Mouse (Mus musculus): ENCODE measurements around the gene Ogfr. TPM values are rescaled to one million over a fixed set of nuclear protein-coding genes. Genes with fewer than 3 reads are reported as not detected.
A peak's percentile ranks its signal among the peaks of the same experiment; 100 is the strongest.

Gene Ogfr
- polyA plus RNA-seq, 1 experiment from 2014 or later = 32.5 TPM

GRCm38 (mm10) chr2:180556470-180556869 lies 32.6 kb upstream of the Ogfr start:
- 0 out of 2 replicates have a peak, but pooled peaks cover 2% of the 10 kb centered on the region for H3K27me3 ChIP-seq (replicated peaks; ENCODE audit: control insufficient read depth, insufficient read depth, low read length)
- WGBS = 62% methylated on average over 3 of the region's 3 CpGs
- no peaks in the 10 kb centered on the region for H3K9me3 ChIP-seq (ENCODE audit: control insufficient read depth)
- no peak for TF ChIP-seq CTCF (IDR thresholded peaks at IDR 0.05; ENCODE audit: low read depth)
- no peak overlapping the region for H3K4me3 ChIP-seq (ENCODE audit: low read depth, low read length)
- H3K4me2 ChIP-seq (replicated peaks; ENCODE audit: low read depth) = no peak overlapping the region
- ATAC-seq = no peak
- no peaks in the 10 kb centered on the region for H3K36me3 ChIP-seq (ENCODE audit: control insufficient read depth, insufficient read depth)
- H3K9ac ChIP-seq (ENCODE audit: low read depth, low read length) = no peak overlapping the region
- no peaks in the 10 kb centered on the region for H3K4me1 ChIP-seq (replicated peaks; ENCODE audit: control insufficient read depth, insufficient read depth, low read length)
- H3K27ac ChIP-seq (ENCODE audit: low read depth, low read length) = no peak overlapping the region

- Histone ChIP-seq H3K9me3 (ENCODE audit: control insufficient read depth) (no peaks in the 10 kb centered on the region), H3K36me3 (ENCODE audit: control insufficient read depth, insufficient read depth) (no peaks in the 10 kb centered on the region), H3K27me3 (replicated peaks; ENCODE audit: control insufficient read depth, insufficient read depth, low read length) (peaks cover 8% of the 10 kb centered on the region; the same call in 1 of the 2 replicates), H3K27ac (ENCODE audit: low read depth, low read length) (no peak overlapping the region), H3K4me1 (replicated peaks; ENCODE audit: control insufficient read depth, insufficient read depth, low read length) (no peaks in the 10 kb centered on the region), H3K4me3 (ENCODE audit: low read depth, low read length) (no peak overlapping the region), H3K9ac (ENCODE audit: low read depth, low read length) (no peak overlapping the region), H3K4me2 (replicated peaks; ENCODE audit: low read depth) (no peak overlapping the region)
- peak; percentile 65 for TF ChIP-seq CTCF (IDR thresholded peaks at IDR 0.05; ENCODE audit: low read depth)
- no peak for ATAC-seq
- 58% methylated on average over 5 of the region's 5 CpGs for WGBS
Observed at GRCm38 (mm10) chr2:180560245-180560644, 28.8 kb upstream of the Ogfr start.

- H3K4me2 ChIP-seq (replicated peaks; ENCODE audit: low read depth) = no peak overlapping the region
- no peak overlapping the region for H3K9ac ChIP-seq (ENCODE audit: low read depth, low read length)
- peaks cover 25% of the 10 kb centered on the region for H3K27me3 ChIP-seq (replicated peaks; ENCODE audit: control insufficient read depth, insufficient read depth, low read length)
- H3K9me3 ChIP-seq (ENCODE audit: control insufficient read depth) = no peaks in the 10 kb centered on the region
- no peak for ATAC-seq
- no peaks in the 10 kb centered on the region for H3K36me3 ChIP-seq (ENCODE audit: control insufficient read depth, insufficient read depth)
- H3K27ac ChIP-seq (ENCODE audit: low read depth, low read length) = no peak overlapping the region
- WGBS = 31% methylated on average over 5 of the region's 5 CpGs
- peak; percentile 47 for TF ChIP-seq CTCF (IDR thresholded peaks at IDR 0.05; ENCODE audit: low read depth)
- no peaks in the 10 kb centered on the region for H3K4me1 ChIP-seq (replicated peaks; ENCODE audit: control insufficient read depth, insufficient read depth, low read length)
- no peak overlapping the region for H3K4me3 ChIP-seq (ENCODE audit: low read depth, low read length)
Observed at GRCm38 (mm10) chr2:180562146-180562545, 26.9 kb upstream of the Ogfr start.

GRCm38 (mm10) chr2:180563296-180563695 lies 25.7 kb upstream of the Ogfr start:
- Histone ChIP-seq H3K36me3 (ENCODE audit: control insufficient read depth, insufficient read depth) (no peaks in the 10 kb centered on the region), H3K27me3 (replicated peaks; ENCODE audit: control insufficient read depth, insufficient read depth, low read length) (peaks cover 37% of the 10 kb centered on the region), H3K9me3 (ENCODE audit: control insufficient read depth) (no peaks in the 10 kb centered on the region), H3K4me2 (replicated peaks; ENCODE audit: low read depth) (no peak overlapping the region), H3K27ac (ENCODE audit: low read depth, low read length) (no peak overlapping the region), H3K4me1 (replicated peaks; ENCODE audit: control insufficient read depth, insufficient read depth, low read length) (no peaks in the 10 kb centered on the region), H3K9ac (ENCODE audit: low read depth, low read length) (no peak overlapping the region), H3K4me3 (ENCODE audit: low read depth, low read length) (no peak overlapping the region)
- WGBS = 71% methylated on average over 6 of the region's 6 CpGs
- ATAC-seq = no peak
- TF ChIP-seq CTCF (IDR thresholded peaks at IDR 0.05; ENCODE audit: low read depth) = no peak

- H3K36me3 ChIP-seq (ENCODE audit: control insufficient read depth, insufficient read depth) = no peaks in the 10 kb centered on the region
- H3K9ac ChIP-seq (ENCODE audit: low read depth, low read length) = no peak overlapping the region
- WGBS = 47% methylated on average over 5 of the region's 5 CpGs
- no peak overlapping the region for H3K4me3 ChIP-seq (ENCODE audit: low read depth, low read length)
- H3K27me3 ChIP-seq (replicated peaks; ENCODE audit: control insufficient read depth, insufficient read depth, low read length) = peaks cover 41% of the 10 kb centered on the region
- H3K9me3 ChIP-seq (ENCODE audit: control insufficient read depth) = no peaks in the 10 kb centered on the region
- no peak for TF ChIP-seq CTCF (IDR thresholded peaks at IDR 0.05; ENCODE audit: low read depth)
- ATAC-seq = no peak
- no peak overlapping the region for H3K27ac ChIP-seq (ENCODE audit: low read depth, low read length)
- no peak overlapping the region for H3K4me2 ChIP-seq (replicated peaks; ENCODE audit: low read depth)
- H3K4me1 ChIP-seq (replicated peaks; ENCODE audit: control insufficient read depth, insufficient read depth, low read length) = no peaks in the 10 kb centered on the region
Observed at GRCm38 (mm10) chr2:180563841-180564240, 25.2 kb upstream of the Ogfr start.

- WGBS = 36% methylated on average over 13 of the region's 13 CpGs
- no peak overlapping the region for H3K4me3 ChIP-seq (ENCODE audit: low read depth, low read length)
- no peak overlapping the region for H3K4me2 ChIP-seq (replicated peaks; ENCODE audit: low read depth)
- no peak for ATAC-seq
- H3K27ac ChIP-seq (ENCODE audit: low read depth, low read length) = no peak overlapping the region
- H3K9me3 ChIP-seq (ENCODE audit: control insufficient read depth) = no peaks in the 10 kb centered on the region
- TF ChIP-seq CTCF (IDR thresholded peaks at IDR 0.05; ENCODE audit: low read depth) = peak; percentile 87
- no peaks in the 10 kb centered on the region for H3K36me3 ChIP-seq (ENCODE audit: control insufficient read depth, insufficient read depth)
- no peaks in the 10 kb centered on the region for H3K4me1 ChIP-seq (replicated peaks; ENCODE audit: control insufficient read depth, insufficient read depth, low read length)
- peaks cover 59% of the 10 kb centered on the region for H3K27me3 ChIP-seq (replicated peaks; ENCODE audit: control insufficient read depth, insufficient read depth, low read length)
- H3K9ac ChIP-seq (ENCODE audit: low read depth, low read length) = no peak overlapping the region
Observed at GRCm38 (mm10) chr2:180566240-180566913, 22.7 kb upstream of the Ogfr start.

All from intestine, postnatal 0 days (tissue).